Mouse (Mus musculus) heart, embryonic 15.5 days (tissue): ENCODE measurements around the gene Sgcg. TPM values are rescaled to one million over a fixed set of nuclear protein-coding genes. Genes with fewer than 3 reads are reported as not detected.

Source experiments
- ATAC-seq: fragments of 200-750 bp; cut with Nextera tagmentation; replicated peaks from 2 replicates; pipeline ENCODE4 v1.8.0; 2017; ENCODE audit warnings: low read depth, moderate TSS enrichment; ENCODE audit not compliant: insufficient number of reproducible peaks, insufficient read depth, low FRiP score
- H3K27ac ChIP-seq: fragments of 300-500 bp; sonication (generic); 2 replicates; pipeline ENCODE4 v1.5.1; 2015; ENCODE audit warnings: mild to moderate bottlenecking, inconsistent platforms
- H3K27me3 ChIP-seq: fragments of 300-500 bp; sonication (generic); 2 replicates; pipeline ENCODE4 v1.6.1; 2015; ENCODE audit warnings: inconsistent platforms
- H3K36me3 ChIP-seq: fragments of 300-500 bp; sonication (generic); 2 replicates; pipeline ENCODE4 v1.6.1; 2015; ENCODE audit warnings: mild to moderate bottlenecking, inconsistent platforms
- H3K4me1 ChIP-seq: fragments of 300-500 bp; sonication (generic); replicated peaks from 2 replicates; pipeline ENCODE4 v1.6.1; 2015; ENCODE audit warnings: inconsistent platforms
- H3K4me2 ChIP-seq: fragments of 300-500 bp; sonication (generic); 2 replicates; pipeline ENCODE4 v1.6.1; 2015; ENCODE audit warnings: inconsistent platforms, mild to moderate bottlenecking, moderate library complexity
- H3K4me3 ChIP-seq: fragments of 300-500 bp; sonication (generic); 2 replicates; pipeline ENCODE4 v1.5.1; 2015; ENCODE audit warnings: mild to moderate bottlenecking, inconsistent platforms
- H3K9ac ChIP-seq: fragments of 300-500 bp; sonication (generic); 2 replicates; pipeline ENCODE4 v1.6.1; 2015; ENCODE audit warnings: mild to moderate bottlenecking, inconsistent platforms
- H3K9me3 ChIP-seq: fragments of 300-500 bp; sonication (generic); replicated peaks from 2 replicates; pipeline ENCODE4 v1.6.1; 2016; ENCODE audit warnings: inconsistent platforms
- WGBS: fragments of 180-500 bp; shearing (Covaris S2); methylation state at CpG from one replicate; pipeline ENCODE4 v1.1.7; 2015; ENCODE audit warnings: mixed read lengths; 5-methylcytosine and 5-hydroxymethylcytosine counted together
- polyA plus RNA-seq: library from polyadenylated mRNA; unstranded; fragments of >200 nt; fragmentation: Nextera tagmentation; extraction: Ambion mirVana; gene quantifications from 2 replicates; pipeline ENCODE4 v1.2.1, GENCODE M21; 2015

Sgcg gene
- polyA plus RNA-seq, 1 experiment from 2014 or later = 59.1 TPM

DNA sequence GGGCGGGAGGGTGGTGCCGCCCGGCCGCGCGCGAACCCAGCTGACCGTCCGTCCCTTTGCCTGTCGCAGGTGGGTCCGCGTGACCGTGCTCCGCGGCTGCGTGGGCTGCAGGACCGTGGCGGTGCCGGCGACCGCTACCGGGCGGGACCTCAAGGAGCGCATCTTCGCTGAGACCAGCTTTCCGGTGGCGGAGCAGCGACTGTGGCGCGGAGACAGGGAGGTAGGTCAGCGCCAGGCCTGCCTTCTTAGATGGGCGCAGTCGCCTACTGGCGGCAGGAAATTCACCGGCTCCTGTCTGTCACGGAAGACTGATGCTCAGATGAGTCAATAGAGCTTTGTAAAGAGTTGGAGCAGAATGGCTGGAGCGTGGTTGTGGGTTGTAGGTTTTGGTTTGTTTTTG lies 85.1 kb downstream of the Sgcg start:
- H3K27me3 ChIP-seq = no peaks in the 10 kb centered on the region
- ATAC-seq = peak; percentile 23
- H3K4me3 ChIP-seq = peak overlapping the region; percentile 84
- under 1% methylated on average over 37 of the region's 37 CpGs for WGBS
- peak overlapping the region; percentile 78 for H3K4me2 ChIP-seq
- H3K27ac ChIP-seq = peak overlapping the region; percentile 96
- peak overlapping the region; percentile 83 for H3K9ac ChIP-seq
- no peaks in the 10 kb centered on the region for H3K9me3 ChIP-seq
- H3K4me1 ChIP-seq = peaks cover 19% of the 10 kb centered on the region
- H3K36me3 ChIP-seq = no peaks in the 10 kb centered on the region

DNA sequence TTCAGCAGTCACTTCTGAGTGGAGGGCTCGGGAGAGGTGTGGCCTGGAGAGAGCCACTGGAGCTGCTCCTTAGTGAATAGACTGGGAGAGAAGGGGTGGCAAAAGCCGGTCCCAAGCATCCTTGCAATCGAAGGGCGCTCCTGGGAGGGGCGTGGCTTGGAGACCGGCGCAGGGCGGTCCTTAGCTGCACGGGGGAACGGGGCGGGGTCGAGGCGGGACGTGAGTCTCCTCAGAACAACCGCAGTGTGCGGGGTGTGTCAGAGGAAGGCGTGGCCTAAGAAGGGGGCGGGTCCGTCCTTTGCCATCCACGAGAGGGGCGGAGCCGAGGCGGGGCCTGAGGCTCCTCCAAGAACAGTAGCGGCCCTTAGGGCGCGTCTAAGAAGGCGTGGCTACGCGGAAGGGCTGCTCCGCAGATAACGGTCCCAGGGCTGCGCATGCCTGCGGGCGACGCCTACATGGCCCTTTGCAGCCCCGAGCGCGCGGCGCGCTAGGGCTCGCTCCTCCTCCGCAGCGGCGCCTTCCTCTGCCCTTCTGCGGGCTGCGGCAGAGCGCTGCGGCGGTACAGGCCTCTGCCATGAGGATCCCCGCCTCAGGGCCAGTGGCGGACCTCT lies 85.6 kb downstream of the Sgcg start:
- peak overlapping the region; percentile 96 for H3K27ac ChIP-seq
- no peaks in the 10 kb centered on the region for H3K27me3 ChIP-seq
- peak overlapping the region; percentile 84 for H3K4me3 ChIP-seq
- ATAC-seq = peak; percentile 98
- H3K4me1 ChIP-seq = peaks cover 19% of the 10 kb centered on the region
- H3K4me2 ChIP-seq = peak overlapping the region; percentile 78
- WGBS = under 1% methylated on average over 45 of the region's 52 CpGs
- H3K9me3 ChIP-seq = no peaks in the 10 kb centered on the region
- no peaks in the 10 kb centered on the region for H3K36me3 ChIP-seq
- H3K9ac ChIP-seq = peak overlapping the region; percentile 83

DNA sequence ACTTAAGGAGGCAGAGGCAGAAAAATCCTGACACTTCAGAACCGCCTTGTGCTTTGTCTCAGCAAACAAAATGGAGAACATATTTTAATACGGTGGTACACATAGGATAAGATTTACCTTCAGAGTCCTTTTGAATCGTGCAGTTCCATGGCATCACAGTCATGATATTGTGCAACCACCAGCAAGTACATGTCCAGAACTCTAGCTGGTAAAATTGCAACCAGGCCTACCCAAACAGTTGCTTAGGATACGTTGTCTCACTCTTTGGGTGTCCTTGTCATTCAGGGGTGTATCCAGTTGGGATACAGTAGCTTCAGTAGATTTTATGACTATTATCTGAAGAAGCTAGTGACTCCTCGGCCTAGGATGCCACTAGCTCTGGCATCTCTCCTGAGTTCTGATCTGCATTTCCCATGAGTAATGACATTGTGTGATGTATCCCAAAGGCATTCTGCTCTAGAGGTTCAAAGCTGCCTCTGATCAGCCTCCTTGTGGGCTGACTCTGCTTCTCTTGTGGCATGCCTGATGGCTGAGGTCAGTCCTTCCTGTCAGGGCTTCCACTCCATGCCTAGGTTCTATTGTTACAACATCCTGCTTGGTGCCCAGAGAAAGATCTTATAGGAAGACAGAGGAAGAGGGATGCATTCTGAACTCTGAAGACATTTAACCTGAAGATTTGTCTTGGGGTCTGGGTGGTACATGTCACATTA lies 86.9 kb downstream of the Sgcg start:
- H3K27ac ChIP-seq = peak overlapping the region; percentile 96
- ATAC-seq = no peak
- H3K9me3 ChIP-seq = no peaks in the 10 kb centered on the region
- peaks cover 19% of the 10 kb centered on the region for H3K4me1 ChIP-seq
- WGBS = 78% methylated on average over 5 of the region's 5 CpGs
- no peaks in the 10 kb centered on the region for H3K27me3 ChIP-seq
- no peak overlapping the region for H3K9ac ChIP-seq
- no peak overlapping the region for H3K4me3 ChIP-seq
- H3K36me3 ChIP-seq = no peaks in the 10 kb centered on the region
- no peak overlapping the region for H3K4me2 ChIP-seq

Other genes with a start within 250 kb of the Sgcg start
- 16.7 and 22.8 TPM in 2 replicates for gene Tnfrsf19, start 212.0 kb downstream of the Sgcg start, polyA plus RNA-seq
- 3.5 and 4.0 TPM in 2 replicates for gene Sacs, start 120.0 kb downstream of the Sgcg start, polyA plus RNA-seq
- gene Arl11, start 51.3 kb upstream of the Sgcg start, polyA plus RNA-seq = 0.53 and 1.3 TPM in 2 replicates
- gene Ebpl, start 101.9 kb upstream of the Sgcg start, polyA plus RNA-seq = 4.1 and 4.7 TPM in 2 replicates
- gene Kpna3, start 181.4 kb upstream of the Sgcg start, polyA plus RNA-seq = 26.2 and 29.7 TPM in 2 replicates